Mouse (Mus musculus) liver, embryonic 14.5 days (tissue): ENCODE results near the gene Myl6b.

Experiments used
- CTCF ChIP-seq: IDR thresholded peaks from 2 replicates; pipeline ENCODE4 v1.5.1; 2016; ENCODE audit warnings: antibody characterized with exemption, low read depth, control low read depth
- EP300 ChIP-seq: IDR thresholded peaks from 2 replicates; pipeline ENCODE4 v1.6.1; 2016; ENCODE audit warnings: antibody characterized with exemption, low read depth

- no peak for TF ChIP-seq CTCF
- TF ChIP-seq EP300, result no peak
Observed at GRCm38 (mm10) chr10:128520591-128520990, 22.1 kb upstream of the Myl6b start.
